Mouse (Mus musculus) ES-Bruce4 (cell line): ENCODE measurements at regions not wholly inside any gene's neighbourhood (a gene's known extent, or its start where the extent isn't known, plus 50 kb on each side); places are given as distances from the start of the nearest gene placed in this dataset.

Source experiments
- H3K27ac ChIP-seq: 2 replicates; pipeline ENCODE4 v1.5.1; 2012; ENCODE audit warnings: low read length, inconsistent platforms; ENCODE audit not compliant: insufficient read depth
- H3K27me3 ChIP-seq: 2 replicates; pipeline ENCODE4 v1.6.1; 2012; ENCODE audit warnings: mild to moderate bottlenecking, low read length, inconsistent platforms; ENCODE audit not compliant: control insufficient read depth, poor library complexity, insufficient read depth, severe bottlenecking
- H3K36me3 ChIP-seq: 2 replicates; pipeline ENCODE4 v1.6.1; 2012; ENCODE audit warnings: inconsistent platforms, mild to moderate bottlenecking, low read length, moderate library complexity; ENCODE audit not compliant: control insufficient read depth, poor library complexity, insufficient read depth, severe bottlenecking
- H3K4me1 ChIP-seq: one replicate; pipeline ENCODE4 v1.8.1; 2011; ENCODE audit warnings: low read length; ENCODE audit not compliant: control insufficient read depth, insufficient read depth
- H3K4me3 ChIP-seq: 2 replicates; pipeline ENCODE4 v1.5.1; 2011; ENCODE audit warnings: low read depth, mild to moderate bottlenecking, low read length
- H3K9ac ChIP-seq: 2 replicates; pipeline ENCODE4 v1.6.1; 2012; ENCODE audit warnings: low read depth, mild to moderate bottlenecking, inconsistent platforms; ENCODE audit not compliant: poor library complexity, severe bottlenecking
- H3K9me3 ChIP-seq: replicated peaks from 2 replicates; pipeline ENCODE4 v1.6.1; 2012; ENCODE audit warnings: mild to moderate bottlenecking, low read length, inconsistent platforms; ENCODE audit not compliant: control insufficient read depth, poor library complexity, insufficient read depth, severe bottlenecking
- CTCF ChIP-seq: IDR thresholded peaks from one replicate; pipeline ENCODE4 v1.8.1; 2011; ENCODE audit warnings: low read depth, low read length
- EP300 ChIP-seq: IDR thresholded peaks from 2 replicates; pipeline ENCODE4 v1.6.1; 2011; ENCODE audit warnings: low read depth, low read length; ENCODE audit not compliant: insufficient read depth
- POLR2A ChIP-seq: IDR thresholded peaks from one replicate; pipeline ENCODE4 v1.8.1; 2011; ENCODE audit warnings: low read length; ENCODE audit not compliant: insufficient read depth

DNA sequence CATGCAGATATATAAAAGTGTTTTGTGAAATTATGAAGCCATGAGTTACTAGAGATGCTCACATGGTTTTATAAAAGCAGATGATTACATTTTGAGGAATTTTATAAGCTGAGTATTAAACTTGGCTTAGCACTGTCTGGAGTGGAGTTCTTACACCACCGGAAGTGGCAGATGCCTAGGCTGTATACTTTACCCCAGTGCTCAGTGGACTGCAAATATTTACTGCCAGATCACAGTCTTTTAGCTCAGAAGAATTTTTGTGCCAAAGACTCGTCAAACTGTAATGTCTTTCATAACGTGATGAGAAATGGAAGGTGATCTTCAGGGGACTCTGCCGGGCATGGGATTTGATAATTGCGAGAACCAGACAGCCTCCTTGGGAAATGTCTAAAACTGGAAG, 136.1 kb upstream of the 9330182O14Rik start:
- H3K27me3 ChIP-seq: peaks cover 2% of the 10 kb centered on the region; the same call in 1 of the 2 replicates
- H3K9me3 ChIP-seq: no peaks in the 10 kb centered on the region
- no peaks in the 10 kb centered on the region for H3K36me3 ChIP-seq
- no peak overlapping the region for H3K4me3 ChIP-seq
- H3K27ac ChIP-seq: no peak overlapping the region
- TF ChIP-seq POLR2A (no peak), EP300 (no peak), CTCF (no peak)
- H3K4me1 ChIP-seq: no peaks in the 10 kb centered on the region
- H3K9ac ChIP-seq: no peak overlapping the region

DNA sequence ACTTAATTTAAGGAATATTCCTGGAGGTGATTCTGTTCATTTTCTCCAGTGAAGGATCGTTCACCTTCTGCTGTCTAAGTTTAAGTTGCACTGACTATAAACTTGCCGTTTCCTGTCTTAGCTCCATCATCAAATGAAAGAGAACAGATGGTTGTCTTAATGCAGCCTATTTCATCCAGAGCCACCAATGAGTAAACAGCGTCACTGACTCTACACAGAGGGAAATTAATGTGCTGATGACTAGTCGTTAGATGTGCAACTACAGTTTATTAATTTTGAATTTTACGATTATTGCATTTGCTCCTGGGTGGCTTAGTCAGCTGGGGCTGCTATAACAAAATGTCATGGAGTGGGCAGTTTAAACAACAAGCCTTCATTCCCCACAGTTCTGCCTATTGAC, 134.1 kb upstream of the 9330182O14Rik start:
- H3K9me3 ChIP-seq: no peaks in the 10 kb centered on the region
- no peak overlapping the region for H3K9ac ChIP-seq
- peaks cover 2% of the 10 kb centered on the region; the same call in 1 of the 2 replicates for H3K27me3 ChIP-seq
- no peak for TF ChIP-seq POLR2A
- TF ChIP-seq EP300: no peak
- no peak for TF ChIP-seq CTCF
- no peaks in the 10 kb centered on the region for H3K36me3 ChIP-seq
- H3K27ac ChIP-seq: no peak overlapping the region
- H3K4me3 ChIP-seq: no peak overlapping the region
- H3K4me1 ChIP-seq: no peaks in the 10 kb centered on the region

DNA sequence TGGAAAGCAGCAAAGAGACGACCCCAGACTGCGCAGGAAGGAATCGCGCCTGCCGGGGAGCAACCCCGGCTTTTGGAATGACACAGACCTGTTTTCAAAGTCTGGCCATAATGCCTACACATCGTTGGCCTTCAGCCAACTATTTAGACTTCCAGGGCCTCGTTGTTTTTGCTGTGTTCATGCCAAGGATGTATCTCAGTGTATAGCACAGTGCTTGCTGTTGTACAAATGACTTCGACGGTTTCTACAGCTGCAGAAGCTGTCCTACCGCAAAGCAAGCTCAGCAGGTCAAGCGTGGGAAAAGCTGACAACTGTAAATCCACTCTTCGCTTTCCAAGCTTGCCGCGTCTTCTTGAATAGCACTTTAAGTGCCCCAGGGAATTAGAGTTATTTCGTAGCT, 129.1 kb upstream of the 9330182O14Rik start:
- H3K36me3 ChIP-seq: no peaks in the 10 kb centered on the region
- no peak overlapping the region for H3K4me3 ChIP-seq
- H3K27ac ChIP-seq: no peak overlapping the region
- H3K9me3 ChIP-seq: no peaks in the 10 kb centered on the region
- H3K9ac ChIP-seq: no peak overlapping the region
- no peaks in the 10 kb centered on the region for H3K27me3 ChIP-seq
- no peaks in the 10 kb centered on the region for H3K4me1 ChIP-seq
- TF ChIP-seq CTCF (no peak), EP300 (no peak), POLR2A (no peak)

DNA sequence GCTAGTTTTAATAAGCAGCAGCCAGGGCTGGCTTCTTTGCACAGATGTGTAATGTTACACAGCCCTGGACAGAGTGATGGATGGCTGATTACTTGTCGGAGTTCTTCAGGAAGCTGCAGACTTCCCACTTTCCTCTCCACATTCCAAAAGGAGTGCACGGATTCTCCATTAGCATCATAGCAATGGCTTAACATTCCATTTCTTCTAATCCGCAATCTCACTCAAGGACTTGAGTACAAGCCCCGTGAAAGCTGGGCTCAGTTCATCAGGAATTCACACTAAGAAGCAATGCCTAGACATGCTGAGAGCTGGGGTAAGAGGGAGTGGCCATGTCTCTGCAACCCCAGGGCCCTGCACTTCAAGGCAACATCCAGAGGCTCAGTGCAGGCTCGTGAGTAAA, 126.3 kb upstream of the 9330182O14Rik start:
- Histone ChIP-seq H3K4me3 (no peak overlapping the region), H3K4me1 (no peaks in the 10 kb centered on the region), H3K9me3 (no peaks in the 10 kb centered on the region), H3K27ac (no peak overlapping the region), H3K27me3 (no peaks in the 10 kb centered on the region), H3K36me3 (no peaks in the 10 kb centered on the region), H3K9ac (no peak overlapping the region)
- no peak for TF ChIP-seq POLR2A
- TF ChIP-seq EP300: no peak
- TF ChIP-seq CTCF: no peak

DNA sequence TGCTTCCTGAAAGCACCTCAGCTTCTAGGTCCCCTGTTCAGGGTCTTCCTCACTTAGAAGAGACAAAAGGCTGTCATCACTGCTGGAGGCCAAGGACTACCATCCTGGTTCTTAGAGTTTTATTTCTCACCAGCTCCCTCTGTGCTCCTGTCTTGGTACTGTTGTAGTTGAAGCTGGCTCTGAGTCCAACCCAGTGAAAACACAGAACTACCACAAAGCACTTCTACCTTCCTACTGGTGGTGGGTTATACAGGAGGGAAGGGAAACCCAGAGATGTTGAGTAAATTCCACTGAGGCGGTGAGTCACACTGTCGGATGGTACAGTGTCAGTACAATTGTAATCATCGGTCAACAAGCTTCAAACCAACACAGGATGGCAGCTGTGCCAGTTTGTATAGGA, 120.3 kb upstream of the 9330182O14Rik start:
- H3K9me3 ChIP-seq: no peaks in the 10 kb centered on the region
- peaks cover 3% of the 10 kb centered on the region for H3K4me1 ChIP-seq
- no peak overlapping the region for H3K27ac ChIP-seq
- no peaks in the 10 kb centered on the region for H3K36me3 ChIP-seq
- H3K4me3 ChIP-seq: no peak overlapping the region
- H3K9ac ChIP-seq: no peak overlapping the region
- TF ChIP-seq EP300 (no peak), POLR2A (no peak), CTCF (no peak)
- H3K27me3 ChIP-seq: no peaks in the 10 kb centered on the region

DNA sequence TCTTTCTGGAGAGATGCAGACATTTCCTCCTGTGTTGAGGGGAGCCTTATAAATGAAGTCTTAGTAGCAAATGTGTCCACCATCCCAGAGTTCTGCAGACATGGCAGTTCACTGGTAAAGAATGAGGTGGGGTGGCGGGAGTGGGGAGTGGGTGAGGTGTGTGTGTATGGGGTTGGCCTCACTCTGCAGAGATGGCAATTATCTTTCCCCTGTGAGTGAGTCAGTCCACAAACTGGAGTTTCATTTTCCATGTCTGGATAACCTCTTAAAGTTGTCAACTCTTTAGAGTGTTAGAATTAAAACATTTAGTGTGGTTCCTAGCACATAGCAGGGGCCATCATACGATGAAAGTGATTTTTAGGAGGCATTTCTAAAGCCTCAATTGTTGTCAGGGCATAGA, 117.1 kb upstream of the 9330182O14Rik start:
- Histone ChIP-seq H3K4me3 (no peak overlapping the region), H3K27me3 (no peaks in the 10 kb centered on the region), H3K4me1 (peaks cover 3% of the 10 kb centered on the region), H3K9me3 (no peaks in the 10 kb centered on the region; the same call in 1 of the 2 replicates), H3K36me3 (no peaks in the 10 kb centered on the region), H3K9ac (no peak overlapping the region), H3K27ac (no peak overlapping the region)
- TF ChIP-seq POLR2A (no peak), EP300 (no peak), CTCF (no peak)
